Mouse (Mus musculus): ENCODE results near the gene D3Ertd254e. TPM values are rescaled to one million over a fixed set of nuclear protein-coding genes. Genes with fewer than 3 reads are reported as not detected.

D3Ertd254e gene
- 1.00 and 1.0 TPM in 2 replicates for polyA plus RNA-seq (2012; rRNA removed)

GRCm38 (mm10) chr3:36150934-36151686 lies at the start of gene D3Ertd254e:
TSS of gene D3Ertd254e (plus strand) at chr3:36151017.

Other genes with a start within 250 kb of the D3Ertd254e start
- 1.9 and 3.2 TPM in 2 replicates for gene Dcun1d1, start 213.6 kb upstream of the D3Ertd254e start, polyA plus RNA-seq (2012; rRNA removed)
- 17.3 and 18.2 TPM in 2 replicates for gene Mccc1, start 150.3 kb upstream of the D3Ertd254e start, polyA plus RNA-seq (2012; rRNA removed)
- not detected in 2 replicates for gene Ccdc144b, start 97.5 kb upstream of the D3Ertd254e start, polyA plus RNA-seq (2012; rRNA removed)
- gene Acad9, start 85.0 kb upstream of the D3Ertd254e start, polyA plus RNA-seq (2012; rRNA removed), result 20.9 and 23.0 TPM in 2 replicates
- gene Qrfpr, start 71.3 kb downstream of the D3Ertd254e start, polyA plus RNA-seq (2012; rRNA removed), result not detected in 2 replicates

Data from ovary, adult 2 months (tissue).